Mouse (Mus musculus): ENCODE measurements around the gene Tff2. TPM values are rescaled to one million over a fixed set of nuclear protein-coding genes. Genes with fewer than 3 reads are reported as not detected.

The Tff2 gene
- polyA plus RNA-seq (2015; fragmentation: Illumina TruSeq; extraction: RNeasy Lipid Tissue Mini Kit (QIAGEN cat#74804); ENCODE audit: insufficient read depth, low replicate concordance): 0.87 TPM

GRCm38 (mm10) chr17:31144040-31145037 is at the start of gene Tff2:
Gene Tff2 (minus strand): TSS chr17:31144282.

GRCm38 (mm10) chr17:31165127-31165526 is 21.0 kb upstream of the Tff2 start, which contains the start of gene Tff1:
Gene Tff1 (minus strand): TSS chr17:31165277.

GRCm38 (mm10) chr17:31129452-31129851 is 14.6 kb downstream of the Tff2 start, which contains the start of gene Tff3:
Gene Tff3 (minus strand): TSS chr17:31129646.

Other genes with a start within 250 kb of the Tff2 start
- gene Glp1r, start 242.5 kb downstream of the Tff2 start, polyA plus RNA-seq (2015; fragmentation: Illumina TruSeq; extraction: RNeasy Lipid Tissue Mini Kit (QIAGEN cat#74804); ENCODE audit: insufficient read depth, low replicate concordance): not detected
- gene Umodl1, start 189.6 kb downstream of the Tff2 start, polyA plus RNA-seq (2015; fragmentation: Illumina TruSeq; extraction: RNeasy Lipid Tissue Mini Kit (QIAGEN cat#74804); ENCODE audit: insufficient read depth, low replicate concordance): not detected
- 24.0 TPM for gene Abcg1, start 86.6 kb downstream of the Tff2 start, polyA plus RNA-seq (2015; fragmentation: Illumina TruSeq; extraction: RNeasy Lipid Tissue Mini Kit (QIAGEN cat#74804); ENCODE audit: insufficient read depth, low replicate concordance)
- not detected for gene Tff3, start 14.6 kb downstream of the Tff2 start, polyA plus RNA-seq (2015; fragmentation: Illumina TruSeq; extraction: RNeasy Lipid Tissue Mini Kit (QIAGEN cat#74804); ENCODE audit: insufficient read depth, low replicate concordance)
- gene Tff1, start 21.0 kb upstream of the Tff2 start, polyA plus RNA-seq (2015; fragmentation: Illumina TruSeq; extraction: RNeasy Lipid Tissue Mini Kit (QIAGEN cat#74804); ENCODE audit: insufficient read depth, low replicate concordance): not detected
- 0.26 TPM for gene Tmprss3, start 54.7 kb upstream of the Tff2 start, polyA plus RNA-seq (2015; fragmentation: Illumina TruSeq; extraction: RNeasy Lipid Tissue Mini Kit (QIAGEN cat#74804); ENCODE audit: insufficient read depth, low replicate concordance)
- gene Ubash3a, start 63.6 kb upstream of the Tff2 start, polyA plus RNA-seq (2015; fragmentation: Illumina TruSeq; extraction: RNeasy Lipid Tissue Mini Kit (QIAGEN cat#74804); ENCODE audit: insufficient read depth, low replicate concordance): 10.1 TPM
- gene Rsph1, start 133.1 kb upstream of the Tff2 start, polyA plus RNA-seq (2015; fragmentation: Illumina TruSeq; extraction: RNeasy Lipid Tissue Mini Kit (QIAGEN cat#74804); ENCODE audit: insufficient read depth, low replicate concordance): 0.48 TPM
- 13.6 TPM for gene Slc37a1, start 142.5 kb upstream of the Tff2 start, polyA plus RNA-seq (2015; fragmentation: Illumina TruSeq; extraction: RNeasy Lipid Tissue Mini Kit (QIAGEN cat#74804); ENCODE audit: insufficient read depth, low replicate concordance)
- 1.0 TPM for gene Pde9a, start 241.9 kb upstream of the Tff2 start, polyA plus RNA-seq (2015; fragmentation: Illumina TruSeq; extraction: RNeasy Lipid Tissue Mini Kit (QIAGEN cat#74804); ENCODE audit: insufficient read depth, low replicate concordance)

Measured in spleen, adult 10 weeks (tissue).